Mouse (Mus musculus) ES-Bruce4 (cell line): Measurements from ENCODE around the gene Mapkap1.

ENCODE experiments used
- CTCF ChIP-seq: IDR thresholded peaks from one replicate; pipeline ENCODE4 v1.8.1; 2011; ENCODE audit warnings: low read depth, low read length
- EP300 ChIP-seq: IDR thresholded peaks from 2 replicates; pipeline ENCODE4 v1.6.1; 2011; ENCODE audit warnings: low read depth, low read length; ENCODE audit not compliant: insufficient read depth

GRCm38 (mm10) chr2:34543581-34543980, 137.0 kb downstream of the Mapkap1 start:
- TF ChIP-seq CTCF (no peak), EP300 (no peak)
